In genomic region chr2:126635939-126636823, GRCm38 (mm10) we compare ENCODE assay signal across 11 mouse cellular contexts. TPM values are rescaled to one million over a fixed set of nuclear protein-coding genes. Genes with fewer than 3 reads are reported as not detected.
A peak's percentile ranks its signal among the peaks of the same experiment; 100 is the strongest.
DNase-seq lines count a peak whose midpoint lies in the region; ATAC-seq and TF ChIP-seq lines count a peak whose summit lies in the region.
"Had no signal": no experiment of that assay in that cellular context is flagged by ENCODE, and none has a peak within 500 bp of the region (broad histone marks: within the 10 kb centered on the region; RNA-seq: fewer than 3 reads in every experiment).

No protein-coding gene starts in this region.

- no peak overlapping the region for H3K4me2 ChIP-seq in heart, embryonic 11.5 days
- H3K4me2 ChIP-seq in kidney, postnatal 0 days (ENCODE audit: low read length): no peak overlapping the region

- no peak for ATAC-seq in heart, embryonic 11.5 days (replicated peaks; ENCODE audit: insufficient number of reproducible peaks, low FRiP score, low TSS enrichment)
- peak; percentile 96 for ATAC-seq in common myeloid progenitor, adult 5-6 weeks (replicated peaks; ENCODE audit: low read depth, poor library complexity, severe bottlenecking)
- no peak for ATAC-seq in kidney, postnatal 0 days (replicated peaks; ENCODE audit: low FRiP score, low read depth)
- ATAC-seq in monocyte, adult 5-6 weeks (replicated peaks; ENCODE audit: insufficient number of reproducible peaks, low FRiP score, low TSS enrichment, poor library complexity, severe bottlenecking): peak; percentile 63

- no peak overlapping the region for H3K27ac ChIP-seq in heart, embryonic 11.5 days (ENCODE audit: low read depth, low read length)
- peak overlapping the region; percentile 22; the same call in 1 of the 2 replicates for H3K27ac ChIP-seq in kidney, postnatal 0 days
- H3K27ac ChIP-seq: forebrain, embryonic 10.5 days had no signal

- 67% methylated on average over 12 of the region's 12 CpGs for WGBS in heart, embryonic 11.5 days (ENCODE audit: insufficient replicate concordance)
- 51% methylated on average over 12 of the region's 12 CpGs for WGBS in kidney, postnatal 0 days

- H3K9me3 ChIP-seq in heart, embryonic 11.5 days (replicated peaks; ENCODE audit: control insufficient read depth, low read length): no peaks in the 10 kb centered on the region
- H3K9me3 ChIP-seq in kidney, postnatal 0 days (replicated peaks; ENCODE audit: low read length): no peaks in the 10 kb centered on the region

- DNase-seq in heart, adult 11 months: peak; percentile 92
- peak; percentile 46 for DNase-seq in kidney, postnatal 0 days (ENCODE audit: low spot score)
- no peak for DNase-seq in thymus, postnatal 36 days
- DNase-seq in right cerebral cortex, postnatal 36 days (ENCODE audit: low spot score in 2 of 2): no peak
- no peak for DNase-seq in cerebellum, adult 9-10 months
- DNase-seq: cerebellum, adult 11 months; left cerebral cortex, postnatal 4 days had no signal

- H3K36me3 ChIP-seq in heart, embryonic 11.5 days (ENCODE audit: control insufficient read depth, insufficient read depth, low read length): peaks cover 10% of the 10 kb centered on the region
- H3K36me3 ChIP-seq in kidney, postnatal 0 days (ENCODE audit: insufficient read depth, low read length): peaks cover 19% of the 10 kb centered on the region; the same call in 1 of the 2 replicates

- H3K4me1 ChIP-seq in heart, embryonic 11.5 days (ENCODE audit: control insufficient read depth, insufficient read depth, low read length): no peaks in the 10 kb centered on the region
- H3K4me1 ChIP-seq in kidney, postnatal 0 days (replicated peaks; ENCODE audit: insufficient read depth, low read length): no peaks in the 10 kb centered on the region
- H3K4me1 ChIP-seq: forebrain, embryonic 10.5 days had no signal

- no peaks in the 10 kb centered on the region for H3K27me3 ChIP-seq in heart, embryonic 11.5 days (ENCODE audit: control insufficient read depth, insufficient read depth, low read length)
- H3K27me3 ChIP-seq in kidney, postnatal 0 days (ENCODE audit: insufficient read depth, low read length): no peaks in the 10 kb centered on the region

- no peak overlapping the region for H3K4me3 ChIP-seq in heart, embryonic 11.5 days (ENCODE audit: low read depth, low read length)
- H3K4me3 ChIP-seq in kidney, postnatal 0 days (replicated peaks; ENCODE audit: low read depth, low read length): no peak overlapping the region
- H3K4me3 ChIP-seq: forebrain, embryonic 10.5 days had no signal

- no peak for TF ChIP-seq CTCF in kidney, postnatal 0 days (IDR thresholded peaks at IDR 0.05; ENCODE audit: low read depth)

- H3K9ac ChIP-seq in heart, embryonic 11.5 days (ENCODE audit: low read depth, low read length): no peak overlapping the region
- H3K9ac ChIP-seq in kidney, postnatal 0 days (ENCODE audit: low read depth, low read length): no peak overlapping the region

RNA-seq across cellular contexts. Expression of gene Hdc, which starts 17.1 kb away (rescaled TPM):
- polyA plus RNA-seq in heart, embryonic 11.5 days (2014; fragmentation: Nextera tagmentation; extraction: Ambion mirVana): 3.5 and 4.3 TPM in 2 replicates
- total RNA-seq in common myeloid progenitor, adult 5-6 weeks (2017): 16.9 and 19.1 TPM in 2 replicates
- 223 and 250 TPM in 2 replicates for polyA plus RNA-seq in kidney, postnatal 0 days (2015; fragmentation: Nextera tagmentation; extraction: Ambion mirVana)
- 27.7 to 79.7 TPM (median 71.5 TPM) in 3 replicates for total RNA-seq in monocyte, adult 5-6 weeks (2017)

RNA-seq across cellular contexts. Expression of gene Gabpb1, which starts 40.0 kb away (rescaled TPM):
- polyA plus RNA-seq in heart, embryonic 11.5 days (2014; fragmentation: Nextera tagmentation; extraction: Ambion mirVana): 40.4 and 41.9 TPM in 2 replicates
- total RNA-seq in common myeloid progenitor, adult 5-6 weeks (2017): 50.3 and 54.1 TPM in 2 replicates
- polyA plus RNA-seq in kidney, postnatal 0 days (2015; fragmentation: Nextera tagmentation; extraction: Ambion mirVana): 36.7 and 40.7 TPM in 2 replicates
- total RNA-seq in monocyte, adult 5-6 weeks (2017): 22.6 to 29.9 TPM (median 25.9 TPM) in 3 replicates

Comparison
In these comparisons a context has a peak if more than half of its experiments do, and no peak if none do; other contexts are left out.
1. DNase-seq: peak in heart, adult 11 months (single experiment) and kidney, postnatal 0 days (single experiment); none in thymus, postnatal 36 days (0 of 2), right cerebral cortex, postnatal 36 days (0 of 2) and cerebellum, adult 9-10 months (single experiment).
2. ATAC-seq: peak in common myeloid progenitor, adult 5-6 weeks (single experiment) and monocyte, adult 5-6 weeks (single experiment); none in heart, embryonic 11.5 days (single experiment) and kidney, postnatal 0 days (single experiment).